Mouse (Mus musculus) embryonic fibroblast, embryonic 13.5 days (primary cell): Measurements from ENCODE around the gene Rinl.

Source experiments
- CTCF ChIP-seq: IDR thresholded peaks from 2 replicates; pipeline ENCODE4 v1.5.1; 2011; ENCODE audit warnings: mild to moderate bottlenecking, control low read depth, low read length, moderate library complexity, borderline replicate concordance; ENCODE audit not compliant: insufficient read depth
- POLR2A ChIP-seq: IDR thresholded peaks from 2 replicates; pipeline ENCODE4 v1.6.1; 2011; ENCODE audit warnings: low read depth, mild to moderate bottlenecking, control low read depth, low read length, moderate library complexity

DNA sequence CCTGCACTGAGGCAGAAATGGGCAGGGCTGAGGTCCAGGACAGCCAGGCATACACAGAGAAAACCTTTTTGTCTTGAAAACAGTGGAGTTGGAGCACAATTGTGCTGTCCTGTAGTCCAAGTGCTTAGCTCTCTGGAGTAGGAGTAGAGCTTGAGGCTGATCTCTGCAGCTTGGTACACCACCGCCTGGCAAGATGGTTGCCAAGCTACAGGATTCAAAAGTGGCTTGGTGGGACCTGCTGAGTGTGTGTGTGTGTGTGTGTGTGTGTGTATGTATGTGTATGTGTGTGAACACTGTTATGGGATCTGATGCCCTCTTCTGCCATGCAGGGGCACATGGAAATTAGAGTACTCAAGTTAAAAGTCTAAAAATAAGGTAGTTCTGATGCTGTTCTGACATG, 33.8 kb downstream of the Rinl start:
- TF ChIP-seq CTCF (no peak), POLR2A (no peak)
